Mouse (Mus musculus) kidney, postnatal 0 days (tissue): ENCODE data around the gene Zfhx3. TPM values are rescaled to one million over a fixed set of nuclear protein-coding genes. Genes with fewer than 3 reads are reported as not detected.
A peak's percentile ranks its signal among the peaks of the same experiment; 100 is the strongest.

Experiments
- ATAC-seq: fragments of 200-750 bp; cut with Nextera tagmentation; replicated peaks from 2 replicates; pipeline ENCODE4 v1.8.0; 2017; ENCODE audit warnings: low read depth, moderate number of reproducible peaks, moderate TSS enrichment, moderate library complexity; ENCODE audit not compliant: low FRiP score
- DNase-seq: peaks from one replicate; pipeline ENCODE4 v3.0.0-alpha.2; 2016; ENCODE audit warnings: low spot score
- H3K27ac ChIP-seq: fragments of 300-500 bp; sonication (generic); 2 replicates; pipeline ENCODE4 v1.5.1; 2014; ENCODE audit warnings: mild to moderate bottlenecking
- H3K27me3 ChIP-seq: fragments of 300-500 bp; sonication (generic); 2 replicates; pipeline ENCODE4 v1.6.1; 2014; ENCODE audit warnings: low read length, mixed read lengths; ENCODE audit not compliant: insufficient read depth
- H3K36me3 ChIP-seq: fragments of 300-500 bp; sonication (generic); 2 replicates; pipeline ENCODE4 v1.6.1; 2014; ENCODE audit warnings: low read length, mixed read lengths; ENCODE audit not compliant: insufficient read depth
- H3K4me1 ChIP-seq: fragments of 300-500 bp; sonication (generic); replicated peaks from 2 replicates; pipeline ENCODE4 v1.6.1; 2014; ENCODE audit warnings: antibody characterized with exemption, low read length, mixed read lengths; ENCODE audit not compliant: insufficient read depth
- H3K4me2 ChIP-seq: fragments of 300-500 bp; sonication (generic); 2 replicates; pipeline ENCODE4 v1.6.1; 2014; ENCODE audit warnings: mild to moderate bottlenecking, low read length, moderate library complexity, mixed read lengths
- H3K4me3 ChIP-seq: fragments of 300-500 bp; sonication (generic); replicated peaks from 2 replicates; pipeline ENCODE4 v1.5.1; 2014; ENCODE audit warnings: low read depth, low read length
- H3K9ac ChIP-seq: fragments of 300-500 bp; sonication (generic); 2 replicates; pipeline ENCODE4 v1.6.1; 2014; ENCODE audit warnings: low read depth, low read length
- H3K9me3 ChIP-seq: fragments of 300-500 bp; sonication (generic); replicated peaks from 2 replicates; pipeline ENCODE4 v1.6.1; 2016; ENCODE audit warnings: low read length, inconsistent platforms, mixed read lengths
- CTCF ChIP-seq: IDR thresholded peaks from 2 replicates; pipeline ENCODE4 v1.5.1; 2016; ENCODE audit warnings: antibody characterized with exemption, low read depth, mild to moderate bottlenecking, moderate library complexity
- WGBS: fragments of 180-500 bp; shearing (Covaris S2); extraction: QIAGEN DNeasy Blood & Tissue Kit; methylation state at CpG from one replicate; pipeline ENCODE4 v1.1.7; 2014; 5-methylcytosine and 5-hydroxymethylcytosine counted together
- polyA plus RNA-seq: library from polyadenylated mRNA; unstranded; fragments of >200 nt; fragmentation: Nextera tagmentation; extraction: Ambion mirVana; gene quantifications from 2 replicates; pipeline ENCODE4 v1.2.1, GENCODE M21; 2015

Gene Zfhx3
- polyA plus RNA-seq, 1 experiment from 2014 or later = 5.0 TPM

DNA sequence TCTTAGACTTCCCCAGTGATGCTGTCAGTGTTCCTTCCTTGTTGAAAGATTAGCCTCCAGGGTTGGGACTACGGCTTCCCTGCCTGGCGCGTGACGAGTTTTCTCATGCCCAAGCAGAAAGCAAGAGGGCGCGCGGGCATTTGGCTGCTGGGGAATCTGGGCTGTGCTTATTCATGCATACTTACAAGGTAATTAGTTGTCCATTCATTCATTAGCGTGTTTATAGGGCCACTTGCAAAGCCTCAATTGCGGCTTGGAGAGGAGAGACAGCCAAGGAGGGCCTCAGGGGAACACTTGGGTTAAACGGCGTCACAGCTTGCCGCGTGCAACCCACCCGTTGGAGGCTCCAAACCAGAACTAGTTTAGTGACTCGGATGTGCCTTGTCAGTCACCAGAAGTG, 44.2 kb downstream of the Zfhx3 start:
- 36% methylated on average over 15 of the region's 15 CpGs for WGBS
- peak; percentile 4 for DNase-seq

DNA sequence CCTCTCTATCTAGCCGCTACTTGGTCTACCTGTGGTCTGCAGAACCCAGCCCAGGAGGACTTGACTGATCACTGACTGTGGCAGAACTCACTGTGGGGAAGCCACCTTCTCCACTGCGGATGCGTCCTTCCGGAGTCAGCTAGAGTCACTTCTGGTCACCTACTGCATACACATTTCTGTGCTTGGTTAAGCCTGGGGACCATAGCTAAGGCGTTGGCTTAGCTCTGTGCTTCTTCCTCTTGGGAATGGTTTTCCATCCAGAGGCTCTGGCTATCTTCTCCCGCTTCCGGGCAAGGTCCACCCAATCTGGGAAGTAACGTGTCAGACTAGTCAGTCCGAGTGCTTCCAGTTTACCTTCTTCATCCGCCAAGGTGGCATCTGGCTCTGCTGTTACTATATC, 56.4 kb downstream of the Zfhx3 start:
- no peak for TF ChIP-seq CTCF
- no peak overlapping the region for H3K4me2 ChIP-seq
- DNase-seq (no peak), ATAC-seq (no peak)
- no peak overlapping the region for H3K9ac ChIP-seq
- no peaks in the 10 kb centered on the region for H3K9me3 ChIP-seq
- H3K4me3 ChIP-seq = no peak overlapping the region
- H3K4me1 ChIP-seq = no peaks in the 10 kb centered on the region
- 94% methylated on average over 10 of the region's 10 CpGs for WGBS
- H3K27me3 ChIP-seq = no peaks in the 10 kb centered on the region
- no peak overlapping the region for H3K27ac ChIP-seq
- no peaks in the 10 kb centered on the region for H3K36me3 ChIP-seq

More for the DNA sequence above, 44.2 kb downstream of the Zfhx3 start:
- TF ChIP-seq CTCF = peak; percentile 44; the same call in 1 of the 2 replicates
- Histone ChIP-seq H3K9me3 (no peaks in the 10 kb centered on the region), H3K4me3 (no peak overlapping the region), H3K27ac (no peak overlapping the region), H3K9ac (no peak overlapping the region), H3K4me2 (no peak overlapping the region), H3K4me1 (no peaks in the 10 kb centered on the region), H3K36me3 (no peaks in the 10 kb centered on the region), H3K27me3 (no peaks in the 10 kb centered on the region)
- ATAC-seq = no peak

DNA sequence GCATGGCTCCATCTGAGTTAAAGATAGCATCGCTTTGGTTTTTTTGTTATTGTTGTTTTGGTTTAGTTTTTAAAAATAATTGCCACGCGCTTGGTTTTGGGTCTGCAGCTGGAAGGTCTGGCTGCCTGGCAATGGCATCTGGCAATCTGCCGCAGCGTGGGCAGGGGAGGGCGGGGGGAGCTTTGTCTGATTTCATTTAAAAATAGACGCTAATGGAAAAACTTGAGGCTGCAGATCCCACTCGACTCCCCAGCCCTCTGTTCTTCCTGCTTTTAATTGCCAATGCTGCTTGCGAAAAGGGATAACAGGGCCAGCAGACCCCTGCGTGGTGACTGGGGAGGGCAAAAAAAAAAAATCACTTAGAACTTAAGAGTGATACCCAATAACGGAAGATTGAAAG, 69.1 kb downstream of the Zfhx3 start:
- 83% methylated on average over 11 of the region's 11 CpGs for WGBS
- Histone ChIP-seq H3K4me1 (no peaks in the 10 kb centered on the region), H3K9ac (no peak overlapping the region), H3K36me3 (no peaks in the 10 kb centered on the region), H3K4me3 (no peak overlapping the region), H3K27ac (no peak overlapping the region), H3K4me2 (no peak overlapping the region), H3K9me3 (no peaks in the 10 kb centered on the region), H3K27me3 (no peaks in the 10 kb centered on the region)
- TF ChIP-seq CTCF = no peak
- ATAC-seq (no peak), DNase-seq (no peak)

DNA sequence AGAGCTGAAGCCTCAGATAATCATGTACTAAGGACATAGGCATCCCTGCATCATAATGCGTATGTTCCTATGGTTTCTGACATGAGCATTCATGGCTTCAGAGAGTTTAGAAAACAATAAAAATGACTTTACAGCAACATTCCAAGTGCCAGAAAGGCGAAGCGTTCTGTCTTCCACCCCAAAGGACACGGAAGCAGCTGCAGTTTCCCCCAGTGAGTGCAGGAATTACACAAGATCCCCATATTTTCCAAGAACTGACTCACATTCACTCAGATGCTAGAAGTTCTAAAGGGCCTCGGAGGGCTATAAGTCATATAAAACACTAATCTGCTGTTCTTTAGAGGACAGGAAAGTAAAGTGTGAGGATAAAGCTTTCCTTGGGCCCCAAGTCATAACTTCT, 75.3 kb downstream of the Zfhx3 start:
- Histone ChIP-seq H3K27me3 (no peaks in the 10 kb centered on the region), H3K9ac (no peak overlapping the region), H3K4me3 (no peak overlapping the region), H3K27ac (no peak overlapping the region), H3K4me1 (no peaks in the 10 kb centered on the region), H3K4me2 (no peak overlapping the region), H3K36me3 (no peaks in the 10 kb centered on the region), H3K9me3 (no peaks in the 10 kb centered on the region)
- WGBS = 74% methylated on average over 5 of the region's 5 CpGs
- no peak for ATAC-seq
- TF ChIP-seq CTCF = no peak
- peak; percentile 33 for DNase-seq

DNA sequence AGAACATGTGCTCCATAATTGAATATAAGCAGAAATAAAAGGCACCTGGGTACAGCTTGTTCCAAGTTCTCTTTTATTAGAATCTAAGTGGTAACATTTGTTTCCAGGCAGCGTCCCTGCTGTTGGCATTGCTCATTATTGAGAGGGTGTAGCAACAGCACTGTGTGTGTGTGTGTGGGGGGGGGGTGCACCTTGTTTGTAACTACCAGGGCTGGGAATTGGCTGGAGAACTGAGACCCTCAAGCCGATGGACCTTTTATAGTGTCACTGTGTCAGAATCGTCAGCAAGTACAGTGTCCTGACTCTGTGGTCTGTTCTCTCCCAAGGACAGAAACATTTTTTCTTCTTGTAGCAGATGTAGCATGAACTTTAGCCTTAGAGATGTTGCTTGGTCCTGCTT, 77.2 kb downstream of the Zfhx3 start:
- no peaks in the 10 kb centered on the region for H3K27me3 ChIP-seq
- H3K4me3 ChIP-seq = no peak overlapping the region
- no peak for TF ChIP-seq CTCF
- H3K9ac ChIP-seq = no peak overlapping the region
- H3K4me1 ChIP-seq = no peaks in the 10 kb centered on the region
- H3K36me3 ChIP-seq = no peaks in the 10 kb centered on the region
- DNase-seq (no peak), ATAC-seq (no peak)
- no peak overlapping the region for H3K27ac ChIP-seq
- 81% methylated on average over 3 of the region's 3 CpGs for WGBS
- H3K4me2 ChIP-seq = no peak overlapping the region
- H3K9me3 ChIP-seq = no peaks in the 10 kb centered on the region

DNA sequence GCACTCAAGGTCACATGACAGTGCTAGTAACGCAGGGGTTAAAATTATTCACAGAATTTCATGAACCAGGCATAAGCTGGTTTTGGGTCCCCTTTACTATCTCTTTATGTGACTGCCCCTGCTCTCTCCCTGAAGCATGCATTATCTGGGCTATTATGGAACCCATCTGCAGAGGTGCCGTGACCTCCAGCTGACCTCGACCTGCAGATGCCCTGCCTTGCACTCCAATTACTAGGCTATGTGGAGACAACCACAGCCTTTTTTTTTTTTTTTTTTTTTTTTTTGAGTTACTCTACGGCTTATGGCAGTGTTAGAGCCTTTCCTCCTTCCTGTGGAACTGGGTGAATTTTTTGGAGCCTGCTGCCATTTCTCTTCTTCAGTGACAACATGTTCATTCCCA, 80.0 kb downstream of the Zfhx3 start:
- no peak overlapping the region for H3K4me2 ChIP-seq
- no peaks in the 10 kb centered on the region for H3K9me3 ChIP-seq
- no peaks in the 10 kb centered on the region for H3K36me3 ChIP-seq
- H3K4me3 ChIP-seq = no peak overlapping the region
- H3K27me3 ChIP-seq = no peaks in the 10 kb centered on the region
- TF ChIP-seq CTCF = no peak
- H3K27ac ChIP-seq = no peak overlapping the region
- H3K4me1 ChIP-seq = 0 out of 2 replicates have a peak, but pooled peaks cover 2% of the 10 kb centered on the region
- H3K9ac ChIP-seq = no peak overlapping the region
- 57% methylated on average over 4 of the region's 4 CpGs for WGBS
- ATAC-seq = no peak
- no peak for DNase-seq

DNA sequence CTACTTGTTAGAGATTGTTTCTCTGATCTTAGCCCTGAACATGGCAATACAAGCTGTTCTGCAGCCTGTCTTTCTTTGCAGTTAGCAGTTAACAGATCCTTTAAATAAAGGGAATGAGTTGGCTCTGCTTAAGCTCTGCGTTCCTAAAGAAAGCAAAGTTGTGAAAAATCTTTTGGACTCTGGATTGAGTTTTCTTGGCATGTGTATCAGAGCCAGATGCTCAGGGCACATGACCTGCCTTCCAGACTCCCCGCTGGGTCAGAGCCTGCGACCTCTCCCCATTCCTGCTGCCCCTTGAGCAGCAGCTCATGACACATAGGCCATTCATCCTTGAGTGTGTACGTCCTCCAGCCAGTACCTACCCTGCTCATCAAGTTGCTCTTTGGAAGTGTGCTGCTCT, 81.9 kb downstream of the Zfhx3 start:
- DNase-seq = peak; percentile 16
- no peak for TF ChIP-seq CTCF
- Histone ChIP-seq H3K4me2 (no peak overlapping the region), H3K27ac (no peak overlapping the region), H3K27me3 (no peaks in the 10 kb centered on the region), H3K9me3 (no peaks in the 10 kb centered on the region), H3K9ac (no peak overlapping the region), H3K4me3 (no peak overlapping the region), H3K36me3 (no peaks in the 10 kb centered on the region), H3K4me1 (0 out of 2 replicates have a peak, but pooled peaks cover 11% of the 10 kb centered on the region)
- WGBS = 50% methylated on average over 4 of the region's 4 CpGs
- ATAC-seq = no peak
